Mouse (Mus musculus) Patski (cell line): ENCODE data around the gene Tmem123. TPM values are rescaled to one million over a fixed set of nuclear protein-coding genes. Genes with fewer than 3 reads are reported as not detected.

ENCODE experiments used
- ATAC-seq: fragments of 100-300 bp; one replicate; pipeline ENCODE4 v1.8.0; 2021
- CTCF ChIA-PET: fragments of 350-600 bp; sonication (Branson Sonifier 250); formaldehyde crosslinking; loops from one replicate; lab custom pipeline; 2022; ENCODE audit warnings: inconsistent platforms; lab: Charles Lee
- POLR2A ChIA-PET: fragments of 350-600 bp; sonication (Branson Sonifier 250); formaldehyde crosslinking; loops from one replicate; lab custom pipeline; 2022; ENCODE audit warnings: antibody characterized with exemption, inconsistent platforms; lab: Charles Lee
- DNase-seq: peaks from one replicate; pipeline ENCODE4 v3.0.0-alpha.2; 2011; ENCODE audit warnings: low read depth, low spot score
- H3K27me3 ChIP-seq: fragments of 371-371 bp; one replicate; pipeline ENCODE4 v1.5.1; 2021
- CTCF ChIP-seq: fragments of 100-300 bp; IDR thresholded peaks from one replicate; pipeline ENCODE4 v1.5.1; 2021
- in situ Hi-C: fragments of 300-500 bp; cut with MboI; formaldehyde crosslinking; loops from 3 replicates; pipeline ENCODE4 v1.11.1; 2018; ENCODE audit warnings: low pct_unique_long_range_greater_than_20kb, mixed read lengths
- polyA plus RNA-seq: library from polyadenylated mRNA; unstranded; gene quantifications from one replicate; pipeline ENCODE4 v1.2.3, GENCODE M21; 2021

Tmem123 gene
- polyA plus RNA-seq, 1 experiment from 2014 or later = 83.9 TPM

DNA sequence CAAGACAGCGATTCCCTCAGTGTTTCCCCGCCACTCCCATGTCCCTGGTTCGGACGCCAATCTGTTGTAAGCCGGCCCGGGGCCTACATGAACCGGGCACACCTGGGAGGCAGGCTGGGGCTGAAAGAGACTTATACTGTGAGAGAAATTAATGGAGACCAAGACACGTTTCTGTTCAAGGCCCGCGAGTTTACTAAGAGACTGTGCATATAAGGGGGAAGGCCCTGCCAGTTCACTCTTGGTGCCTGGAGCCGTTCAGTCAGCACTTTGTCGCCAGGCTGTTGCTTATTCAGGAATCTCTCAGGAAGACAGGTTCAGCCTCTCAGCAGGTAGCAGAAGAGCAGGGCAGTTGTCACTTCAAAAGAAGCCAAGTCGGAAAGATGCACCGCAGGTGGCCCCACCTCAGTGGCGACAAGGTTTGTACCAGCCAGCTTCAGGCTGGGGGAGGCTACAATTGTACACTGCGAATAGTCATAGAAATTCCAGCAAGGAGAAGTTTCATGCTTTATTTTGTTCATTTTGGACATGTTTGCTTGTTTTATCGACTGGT is 1.9 kb upstream of the Tmem123 start:
- DNase-seq (no peak), ATAC-seq (no peak)
- TF ChIP-seq CTCF = no peak
- in situ Hi-C loops = no loop called here
- ChIA-PET CTCF (no interaction called here), POLR2A (no interaction called here)
- no peaks in the 10 kb centered on the region for H3K27me3 ChIP-seq

- in situ Hi-C loops = no loop called here
- ATAC-seq (no peak), DNase-seq (no peak)
- ChIA-PET CTCF (no interaction called here), POLR2A (interaction anchor here (0.8 kb wide), 1 partner anchor 29 kb away, joined by 3 read pairs; no protein-coding TSS in a partner anchor)
- TF ChIP-seq CTCF = no peak
- no peaks in the 10 kb centered on the region for H3K27me3 ChIP-seq
Observed at GRCm38 (mm10) chr9:7762741-7763140, 1.1 kb upstream of the Tmem123 start.

GRCm38 (mm10) chr9:7764463-7764871 is 626 bp downstream of the Tmem123 start:
- ChIA-PET CTCF (no interaction called here), POLR2A (interaction anchor here (0.6 kb wide), 1 partner anchor 169 kb away, joined by 7 read pairs; no protein-coding TSS in a partner anchor)
- no peak for TF ChIP-seq CTCF
- ATAC-seq (peak; percentile 41), DNase-seq (no peak)
- in situ Hi-C loops = no loop called here
- no peaks in the 10 kb centered on the region for H3K27me3 ChIP-seq

DNA sequence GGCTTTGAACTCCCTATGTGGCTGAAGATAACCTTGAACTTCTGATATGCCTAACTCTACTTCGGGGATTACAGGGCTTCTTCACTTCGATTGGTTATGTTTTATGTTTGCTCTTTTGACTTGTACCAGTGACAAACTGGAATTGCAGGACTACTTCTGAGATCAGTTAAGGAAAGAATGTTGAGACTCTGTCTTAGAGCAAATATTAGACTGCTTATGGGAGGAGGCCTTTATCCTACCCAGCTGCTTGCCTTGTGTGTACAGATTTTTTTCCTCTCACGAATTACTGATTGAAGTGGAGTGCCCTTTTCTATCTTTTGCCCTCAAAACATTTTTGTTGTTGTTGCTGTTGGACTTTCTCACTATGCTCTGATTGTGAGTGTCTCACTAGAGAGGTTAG is 1.4 kb downstream of the Tmem123 start:
- ChIA-PET CTCF (no interaction called here), POLR2A (interaction anchor here (0.6 kb wide), 1 partner anchor 176 kb away, joined by 3 read pairs; no protein-coding TSS in a partner anchor)
- in situ Hi-C loops = no loop called here
- no peak for TF ChIP-seq CTCF
- ATAC-seq = no peak
- H3K27me3 ChIP-seq = no peaks in the 10 kb centered on the region
- DNase-seq = no peak

DNA sequence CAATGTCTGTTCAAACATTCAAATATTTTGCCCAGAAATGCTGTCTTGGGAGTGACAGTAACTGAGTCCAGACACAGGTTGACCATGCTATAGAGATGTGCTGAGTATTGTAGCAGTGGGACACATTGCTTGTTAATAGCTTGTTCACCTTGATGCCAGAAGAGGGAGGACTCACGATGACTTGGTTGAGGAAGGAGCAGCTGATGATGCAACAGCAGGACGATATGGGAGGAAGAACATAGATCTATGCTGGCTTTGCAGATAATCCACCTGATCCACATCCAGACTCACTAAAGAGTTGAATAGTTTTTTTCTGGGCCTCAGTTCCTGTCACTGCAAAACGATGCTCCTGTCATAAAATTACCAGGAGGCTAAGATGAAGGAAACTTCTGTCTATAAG is 2.7 kb downstream of the Tmem123 start:
- in situ Hi-C loops = no loop called here
- ATAC-seq (no peak), DNase-seq (no peak)
- CTCF ChIA-PET = interaction anchor here (0.9 to 1.0 kb wide), 2 partner anchors 10 to 70 kb away, joined by 3 read pairs; partner anchors contain the start of gene Birc2
- POLR2A ChIA-PET = no interaction called here
- TF ChIP-seq CTCF = no peak
- no peaks in the 10 kb centered on the region for H3K27me3 ChIP-seq

DNA sequence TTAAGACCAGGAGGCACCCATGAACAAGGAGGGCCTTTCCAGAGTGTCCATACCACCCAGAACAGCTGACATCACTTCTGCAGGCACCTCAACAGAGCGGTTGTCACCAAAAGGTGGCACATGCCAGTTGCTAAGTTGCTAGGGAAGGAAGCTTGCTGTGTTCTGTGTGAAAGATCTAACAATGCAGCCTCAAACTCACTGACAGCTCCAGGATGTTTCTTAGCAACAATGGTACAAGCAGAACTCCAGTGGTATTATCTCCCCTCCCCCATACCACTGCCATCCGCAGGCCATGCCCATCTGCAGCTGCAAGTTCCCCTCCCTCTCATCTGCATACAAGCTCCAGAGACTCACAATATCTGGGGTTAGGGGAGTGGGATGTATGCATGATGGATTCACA is 3.7 kb downstream of the Tmem123 start:
- ATAC-seq = no peak
- ChIA-PET POLR2A (no interaction called here), CTCF (interaction anchor here (0.7 to 1.9 kb wide), 3 partner anchors 9 to 18 kb away, joined by 3 to 5 read pairs (median 3); no protein-coding TSS in a partner anchor)
- in situ Hi-C loops = no loop called here
- no peaks in the 10 kb centered on the region for H3K27me3 ChIP-seq
- TF ChIP-seq CTCF = no peak
- no peak for DNase-seq

DNA sequence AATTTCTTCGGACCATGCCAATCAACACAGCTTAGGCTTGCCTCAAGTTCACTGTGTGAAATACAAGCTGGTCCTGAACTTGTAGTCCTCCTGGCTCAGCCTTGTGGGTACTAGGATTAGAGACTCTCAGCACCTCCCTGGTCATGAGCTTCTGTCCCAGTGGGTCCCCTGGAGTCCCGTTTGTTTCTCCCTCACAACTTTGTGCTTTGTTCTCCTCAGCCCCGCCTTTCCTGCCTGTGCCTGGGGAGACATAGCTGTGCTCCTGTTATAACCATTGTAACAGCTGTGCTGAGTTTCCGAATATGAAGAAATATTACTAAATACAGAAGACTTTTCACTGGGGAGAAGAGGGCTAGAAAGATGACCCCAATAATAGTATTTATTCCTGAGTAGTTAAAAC is 5.2 kb downstream of the Tmem123 start:
- no peak for DNase-seq
- in situ Hi-C loops = no loop called here
- ChIA-PET POLR2A (interaction anchor here (0.6 kb wide), 1 partner anchor 594 kb away, joined by 4 read pairs; no protein-coding TSS in a partner anchor), CTCF (interaction anchor here (1.0 to 1.9 kb wide), 2 partner anchors 10 to 16 kb away, joined by 3 to 5 read pairs; no protein-coding TSS in a partner anchor)
- TF ChIP-seq CTCF = no peak
- H3K27me3 ChIP-seq = no peaks in the 10 kb centered on the region
- ATAC-seq = no peak

- in situ Hi-C loops = no loop called here
- ATAC-seq = no peak
- DNase-seq = no peak
- ChIA-PET POLR2A (interaction anchor here (0.6 kb wide), 1 partner anchor 595 kb away, joined by 4 read pairs; no protein-coding TSS in a partner anchor), CTCF (interaction anchor here (1.9 kb wide), 1 partner anchor 16 kb away, joined by 5 read pairs; no protein-coding TSS in a partner anchor)
- TF ChIP-seq CTCF = no peak
- no peaks in the 10 kb centered on the region for H3K27me3 ChIP-seq
Observed at GRCm38 (mm10) chr9:7769491-7769890, 5.7 kb downstream of the Tmem123 start.

DNA sequence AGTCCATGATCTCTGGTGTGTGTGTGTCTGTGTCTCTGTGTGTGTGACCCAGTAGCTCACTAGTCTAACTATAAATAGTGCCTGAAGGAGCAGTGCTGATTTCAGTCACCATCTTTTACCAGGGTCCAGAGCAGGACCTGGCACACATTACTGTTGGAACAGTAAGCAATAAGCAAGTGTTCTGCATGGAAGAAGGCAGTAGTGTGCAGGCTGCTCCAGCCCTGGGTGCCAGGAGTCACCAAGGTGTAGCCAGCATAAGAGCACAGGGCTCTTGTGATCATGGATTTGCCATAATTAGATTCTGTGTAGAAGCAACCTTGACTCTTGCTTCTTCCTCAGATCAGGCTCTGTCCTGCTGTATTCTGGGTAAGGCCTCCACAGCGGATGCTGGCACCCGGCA is 8.5 kb downstream of the Tmem123 start:
- DNase-seq (no peak), ATAC-seq (no peak)
- H3K27me3 ChIP-seq = no peaks in the 10 kb centered on the region
- ChIA-PET CTCF (no interaction called here), POLR2A (no interaction called here)
- TF ChIP-seq CTCF = no peak
- in situ Hi-C loops = no loop called here

- DNase-seq (no peak), ATAC-seq (no peak)
- POLR2A ChIA-PET = no interaction called here
- in situ Hi-C loops = no loop called here
- CTCF ChIA-PET = no interaction called here
- no peaks in the 10 kb centered on the region for H3K27me3 ChIP-seq
- TF ChIP-seq CTCF = no peak
Observed at GRCm38 (mm10) chr9:7772773-7773454, 9.1 kb downstream of the Tmem123 start.

DNA sequence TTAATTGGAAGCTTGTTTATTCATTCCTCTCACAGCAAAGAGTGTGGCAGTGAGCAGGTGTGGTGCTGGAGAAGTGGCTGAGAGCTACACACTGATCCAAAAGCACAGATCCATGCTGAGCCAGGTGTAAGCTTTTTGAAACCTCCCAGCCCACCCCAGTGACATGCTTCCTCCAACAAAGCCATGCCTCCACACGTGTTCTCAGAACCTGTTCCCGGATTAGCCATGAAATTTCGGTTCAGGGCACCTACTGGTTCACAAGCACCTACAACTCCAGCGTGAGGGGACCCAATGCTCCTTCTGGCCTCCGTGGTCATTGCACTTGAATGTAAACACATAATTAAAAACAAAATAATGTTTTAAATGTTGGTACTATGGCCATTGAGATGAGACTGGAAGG is 9.8 kb downstream of the Tmem123 start:
- CTCF ChIA-PET = no interaction called here
- DNase-seq (no peak), ATAC-seq (no peak)
- TF ChIP-seq CTCF = no peak
- POLR2A ChIA-PET = no interaction called here
- no peaks in the 10 kb centered on the region for H3K27me3 ChIP-seq
- in situ Hi-C loops = no loop called here
